Mouse (Mus musculus) testis, postnatal 14 days (tissue): ENCODE measurements around the gene Ntng2.

ENCODE experiments used
- DNase-seq: peaks from one replicate; pipeline ENCODE4 v3.0.0; 2021; ENCODE audit warnings: low spot score

Gene Ntng2

GRCm38 (mm10) chr2:29191216-29192215 is 61.3 kb downstream of the Ntng2 start:
- DNase-seq, result no peak

GRCm38 (mm10) chr2:29190392-29190791 is 62.4 kb downstream of the Ntng2 start:
- DNase-seq, result no peak

GRCm38 (mm10) chr2:29186209-29186608 is 66.6 kb downstream of the Ntng2 start:
- DNase-seq, result no peak

GRCm38 (mm10) chr2:29183266-29183924 is 69.4 kb downstream of the Ntng2 start:
- no peak for DNase-seq

- DNase-seq, result no peak
Observed at GRCm38 (mm10) chr2:29181111-29181510, 71.7 kb downstream of the Ntng2 start.

DNA sequence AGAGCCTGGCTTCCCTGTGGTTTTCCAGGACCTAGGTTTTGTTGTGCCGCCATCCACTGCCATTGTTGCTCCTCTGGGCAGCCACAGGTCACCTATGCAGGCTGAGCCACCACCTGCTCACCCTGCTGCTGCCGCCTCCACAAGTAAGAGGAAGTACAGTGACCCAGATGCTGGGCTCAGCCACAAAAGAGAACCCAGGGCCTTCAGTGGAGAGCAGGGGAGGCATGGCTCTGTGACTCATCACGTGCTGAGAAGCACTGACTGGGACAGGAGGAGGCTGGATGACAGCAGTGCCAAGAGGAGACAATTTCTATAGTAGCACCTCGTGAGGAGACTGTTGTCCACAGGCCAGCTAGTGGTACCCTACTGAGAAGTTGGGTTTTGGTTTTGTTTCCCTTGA is 73.0 kb downstream of the Ntng2 start:
- no peak for DNase-seq

DNA sequence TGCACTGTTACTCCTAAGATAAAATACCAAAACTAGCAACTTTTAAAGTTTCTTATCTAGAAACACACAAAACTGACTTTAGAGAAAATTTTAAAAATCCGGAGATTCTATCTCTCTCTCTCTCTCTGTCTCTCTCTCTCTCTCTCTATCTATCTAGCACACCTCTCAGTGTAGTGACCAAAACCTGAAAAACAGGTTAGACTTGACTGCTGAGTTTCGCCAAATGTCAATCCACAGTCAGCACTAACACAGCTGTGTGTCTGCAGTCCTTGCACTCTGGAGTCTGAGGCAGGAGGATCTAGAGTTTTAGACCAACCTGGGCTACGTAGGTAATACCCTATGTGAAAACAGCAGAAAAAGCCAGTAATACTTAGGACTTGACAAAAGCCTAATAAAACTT is 77.9 kb downstream of the Ntng2 start:
- DNase-seq, result no peak

DNA sequence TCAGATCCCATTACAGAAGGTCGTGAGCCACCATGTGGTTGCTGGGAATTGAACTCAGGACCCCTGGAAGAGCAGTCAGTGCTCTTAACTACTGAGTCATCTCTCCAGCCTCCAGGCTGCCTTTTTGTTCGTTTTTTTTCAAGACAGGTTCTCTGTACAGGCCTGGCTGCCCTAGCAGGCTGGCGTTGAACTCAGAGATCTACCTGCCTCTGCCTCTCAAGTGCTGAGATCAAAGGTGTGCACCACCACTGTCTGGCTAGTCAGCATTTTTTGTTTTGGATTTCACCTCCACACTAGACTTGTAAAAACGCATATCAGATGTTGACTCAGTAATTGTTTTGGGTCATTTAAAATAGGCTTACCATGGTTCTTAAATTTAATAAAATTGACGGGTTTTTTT is 84.7 kb downstream of the Ntng2 start:
- no peak for DNase-seq

GRCm38 (mm10) chr2:29151941-29152340 is 100.9 kb downstream of the Ntng2 start:
- no peak for DNase-seq
